Mouse (Mus musculus) kidney, postnatal 10 days (tissue): ENCODE results near the gene D16Ertd472e.

Experiments used
- DNase-seq: peaks from one replicate; pipeline ENCODE4 v3.0.0; 2021; ENCODE audit warnings: mixed read lengths

Gene D16Ertd472e

GRCm38 (mm10) chr16:78576478-78577084 lies at the start of gene D16Ertd472e:
Gene D16Ertd472e (minus strand): TSS chr16:78576708.
- peak; percentile 93 for DNase-seq

- DNase-seq: no peak
Observed at GRCm38 (mm10) chr16:78622755-78623154, 46.2 kb upstream of the D16Ertd472e start.

- peak; percentile 21 for DNase-seq
Observed at GRCm38 (mm10) chr16:78619386-78619785, 42.9 kb upstream of the D16Ertd472e start.

- no peak for DNase-seq
Observed at GRCm38 (mm10) chr16:78617757-78618532, 41.4 kb upstream of the D16Ertd472e start.

GRCm38 (mm10) chr16:78606202-78606601 lies 29.7 kb upstream of the D16Ertd472e start:
- DNase-seq: no peak

- DNase-seq: no peak
Observed at GRCm38 (mm10) chr16:78598919-78599318, 22.4 kb upstream of the D16Ertd472e start.

GRCm38 (mm10) chr16:78596381-78596780 lies 19.9 kb upstream of the D16Ertd472e start:
- no peak for DNase-seq

- DNase-seq: no peak
Observed at GRCm38 (mm10) chr16:78595821-78596220, 19.3 kb upstream of the D16Ertd472e start.

- no peak for DNase-seq
Observed at GRCm38 (mm10) chr16:78594154-78594553, 17.6 kb upstream of the D16Ertd472e start.

- no peak for DNase-seq
Observed at GRCm38 (mm10) chr16:78591130-78591529, 14.6 kb upstream of the D16Ertd472e start.

GRCm38 (mm10) chr16:78588821-78589220 lies 12.3 kb upstream of the D16Ertd472e start:
- DNase-seq: no peak

- DNase-seq: no peak
Observed at GRCm38 (mm10) chr16:78586621-78587020, 10.1 kb upstream of the D16Ertd472e start.

GRCm38 (mm10) chr16:78585664-78586397 lies 9.3 kb upstream of the D16Ertd472e start:
- DNase-seq: no peak

- no peak for DNase-seq
Observed at GRCm38 (mm10) chr16:78585163-78585562, 8.7 kb upstream of the D16Ertd472e start.

GRCm38 (mm10) chr16:78583968-78584367 lies 7.5 kb upstream of the D16Ertd472e start:
- DNase-seq: no peak

- DNase-seq: no peak
Observed at GRCm38 (mm10) chr16:78580387-78580786, 3.9 kb upstream of the D16Ertd472e start.

- no peak for DNase-seq
Observed at GRCm38 (mm10) chr16:78579386-78579785, 2.9 kb upstream of the D16Ertd472e start.

- peak; percentile 26 for DNase-seq
Observed at GRCm38 (mm10) chr16:78577085-78577671, 670 bp upstream of the D16Ertd472e start.

- peak; percentile 76 for DNase-seq
Observed at GRCm38 (mm10) chr16:78575852-78576477, 543 bp downstream of the D16Ertd472e start.

- DNase-seq: no peak
Observed at GRCm38 (mm10) chr16:78575190-78575851, 1.2 kb downstream of the D16Ertd472e start.

GRCm38 (mm10) chr16:78574241-78574640 lies 2.3 kb downstream of the D16Ertd472e start:
- no peak for DNase-seq

- DNase-seq: no peak
Observed at GRCm38 (mm10) chr16:78573016-78573415, 3.5 kb downstream of the D16Ertd472e start.
